ENCODE assay signal across 9 mouse cellular contexts in the genomic region with DNA sequence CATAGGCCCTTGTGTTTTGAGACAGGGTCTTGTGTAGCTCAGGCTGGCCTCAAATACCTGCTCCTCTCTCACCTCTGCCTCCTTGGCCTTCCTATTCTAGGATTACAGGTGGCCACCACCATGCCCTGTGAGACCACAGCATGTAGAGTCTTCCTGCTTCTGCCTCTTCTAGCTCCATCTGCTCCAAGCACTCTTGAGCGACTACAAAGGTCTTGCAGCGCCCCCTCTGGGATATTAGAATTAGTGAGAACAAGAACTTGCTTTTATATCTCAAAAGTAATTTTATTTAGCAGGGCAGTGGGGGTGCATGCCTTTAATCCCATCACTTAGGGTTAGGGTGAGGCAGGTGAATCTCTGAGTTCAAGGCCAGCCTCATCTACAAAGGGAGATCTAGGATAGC.
A peak's percentile ranks its signal among the peaks of the same experiment; 100 is the strongest.
DNase-seq lines count a peak whose midpoint lies in the region; ATAC-seq and TF ChIP-seq lines count a peak whose summit lies in the region.
"Had no signal": no experiment of that assay in that cellular context is flagged by ENCODE, and none has a peak within 500 bp of the region (broad histone marks: within the 10 kb centered on the region; RNA-seq: fewer than 3 reads in every experiment).

No protein-coding gene starts in this region.

- DNase-seq in kidney, adult 9 months, result peak; percentile 58
- DNase-seq in kidney, adult 18-20 months, result no peak
- peak; percentile 69 to 75 for DNase-seq in B cell, adult 2 months
- peak; percentile 68 for DNase-seq in ES-E14 (ENCODE audit: low read depth, low spot score)
- DNase-seq in embryonic facial prominence, embryonic 10.5 days (ENCODE audit: low spot score), result peak; percentile 38

- no peaks in the 10 kb centered on the region for H3K9me3 ChIP-seq in ES-E14 (ENCODE audit: control insufficient read depth, insufficient read depth, low read depth, low read length)
- no peaks in the 10 kb centered on the region for H3K9me3 ChIP-seq in embryonic facial prominence, embryonic 10.5 days
- no peaks in the 10 kb centered on the region for H3K9me3 ChIP-seq in hindbrain, embryonic 16.5 days (ENCODE audit: control insufficient read depth, low read length)
- H3K9me3 ChIP-seq in heart, embryonic 12.5 days (replicated peaks), result no peaks in the 10 kb centered on the region

- peak; percentile 23; the same call in 1 of the 2 replicates for TF ChIP-seq CTCF in small intestine, adult 2 months (IDR thresholded peaks at IDR 0.05; ENCODE audit: extremely low read depth, insufficient read length, insufficient replicate concordance, low read depth, low read length)

- H3K4me1 ChIP-seq in ES-E14 (ENCODE audit: control insufficient read depth in 2 of 2, insufficient read depth in 2 of 2, low read length in 2 of 2, poor library complexity in 1 of 2), result peaks cover 0 to 19% of the 10 kb centered on the region in 2 experiments; a peak in 2 of 4 replicates
- peaks cover 41% of the 10 kb centered on the region for H3K4me1 ChIP-seq in embryonic facial prominence, embryonic 10.5 days
- peaks cover 9% of the 10 kb centered on the region for H3K4me1 ChIP-seq in small intestine, adult 2 months (ENCODE audit: control insufficient read depth, insufficient read depth, insufficient read length, low read length)
- no peaks in the 10 kb centered on the region for H3K4me1 ChIP-seq in hindbrain, embryonic 16.5 days (ENCODE audit: control insufficient read depth, insufficient read depth, low read depth, low read length)
- H3K4me1 ChIP-seq in heart, embryonic 12.5 days (replicated peaks), result peaks cover 20% of the 10 kb centered on the region

- no peak overlapping the region for H3K9ac ChIP-seq in ES-E14 (ENCODE audit: insufficient read depth, low read depth, low read length, poor library complexity, severe bottlenecking)
- no peak overlapping the region for H3K9ac ChIP-seq in hindbrain, embryonic 16.5 days (ENCODE audit: low read depth, low read length)
- H3K9ac ChIP-seq in heart, embryonic 12.5 days, result no peak overlapping the region

- no peaks in the 10 kb centered on the region for H3K36me3 ChIP-seq in ES-E14 (ENCODE audit: control insufficient read depth, insufficient read depth, low read length, poor library complexity, severe bottlenecking)
- no peaks in the 10 kb centered on the region for H3K36me3 ChIP-seq in embryonic facial prominence, embryonic 10.5 days (replicated peaks)
- H3K36me3 ChIP-seq in small intestine, adult 2 months (ENCODE audit: control insufficient read depth, insufficient read depth, low read length), result no peaks in the 10 kb centered on the region
- H3K36me3 ChIP-seq in hindbrain, embryonic 16.5 days (ENCODE audit: control insufficient read depth, insufficient read depth, low read length), result no peaks in the 10 kb centered on the region
- H3K36me3 ChIP-seq in heart, embryonic 12.5 days, result no peaks in the 10 kb centered on the region

- in situ Hi-C loops in ES-E14 (cut with MboI; ENCODE audit: low sequenced_read_pairs in 2 of 2, unreplicated experiment in 2 of 2), result loop anchor here (10.0 to 25.0 kb wide), 3 partner anchors 262 to 712 kb away; partner anchors contain the start of gene Fbxl14 (in 1 of the 2)

- ATAC-seq in hindbrain, embryonic 16.5 days, result no peak
- no peak for ATAC-seq in heart, embryonic 12.5 days (ENCODE audit: insufficient number of reproducible peaks, low FRiP score)

- H3K27me3 ChIP-seq in embryonic facial prominence, embryonic 10.5 days (replicated peaks; ENCODE audit: low read depth, poor library complexity, severe bottlenecking), result peaks cover 21% of the 10 kb centered on the region
- no peaks in the 10 kb centered on the region for H3K27me3 ChIP-seq in small intestine, adult 2 months (ENCODE audit: control insufficient read depth, insufficient read depth, low read length)
- no peaks in the 10 kb centered on the region for H3K27me3 ChIP-seq in hindbrain, embryonic 16.5 days (replicated peaks; ENCODE audit: control insufficient read depth, insufficient read depth, low read length)
- no peaks in the 10 kb centered on the region for H3K27me3 ChIP-seq in heart, embryonic 12.5 days (replicated peaks)

- no peak overlapping the region for H3K4me3 ChIP-seq in ES-E14 (ENCODE audit: insufficient read depth in 1 of 2, low read depth in 1 of 2, low read length in 2 of 2, poor library complexity in 1 of 2, severe bottlenecking in 1 of 2)
- no peak overlapping the region for H3K4me3 ChIP-seq in embryonic facial prominence, embryonic 10.5 days
- no peak overlapping the region for H3K4me3 ChIP-seq in small intestine, adult 2 months (ENCODE audit: low read depth, low read length)
- H3K4me3 ChIP-seq in hindbrain, embryonic 16.5 days (ENCODE audit: low read length), result no peak overlapping the region
- H3K4me3 ChIP-seq in heart, embryonic 12.5 days, result no peak overlapping the region
- H3K4me3 ChIP-seq: erythroblast, embryonic 14.5 days had no signal

- WGBS in embryonic facial prominence, embryonic 10.5 days, result 34% methylated on average over 2 of the region's 2 CpGs
- 31% methylated on average over 2 of the region's 2 CpGs for WGBS in small intestine, adult 2 months
- 29% methylated on average over 2 of the region's 2 CpGs for WGBS in hindbrain, embryonic 16.5 days
- WGBS in heart, embryonic 12.5 days, result 32% methylated on average over 2 of the region's 2 CpGs

- H3K4me2 ChIP-seq in hindbrain, embryonic 16.5 days (ENCODE audit: low read length), result no peak overlapping the region
- no peak overlapping the region for H3K4me2 ChIP-seq in heart, embryonic 12.5 days

- TF ChIP-seq POLR2A in small intestine, adult 2 months (IDR thresholded peaks at IDR 0.05; ENCODE audit: low read depth, low read length), result no peak

- no peak overlapping the region for H3K27ac ChIP-seq in ES-E14 (ENCODE audit: insufficient read depth, low read depth, low read length, poor library complexity, severe bottlenecking)
- H3K27ac ChIP-seq in embryonic facial prominence, embryonic 10.5 days (replicated peaks), result no peak overlapping the region
- no peak overlapping the region for H3K27ac ChIP-seq in small intestine, adult 2 months (ENCODE audit: insufficient read depth, low read depth, low read length)
- H3K27ac ChIP-seq in hindbrain, embryonic 16.5 days (ENCODE audit: low read depth, low read length), result no peak overlapping the region
- H3K27ac ChIP-seq in heart, embryonic 12.5 days (ENCODE audit: poor library complexity, severe bottlenecking), result no peak overlapping the region

TF ChIP-seq in ES-E14, 5 proteins besides CTCF, POLR2A, EP300 and RAD21:
- TF ChIP-seq ZC3H11A (IDR thresholded peaks at IDR 0.05; ENCODE audit: borderline replicate concordance, low read depth, low read length) (0 out of 2 replicates have a peak, but pooled peaks have one; percentile 36), ZNF384 (IDR thresholded peaks at IDR 0.05; ENCODE audit: low read depth, low read length) (no peak)
